Comparison of ENCODE assay signal across 12 mouse cellular contexts in genomic region chr2:32425568-32425967, GRCm38 (mm10). TPM values are rescaled to one million over a fixed set of nuclear protein-coding genes. Genes with fewer than 3 reads are reported as not detected.
A peak's percentile ranks its signal among the peaks of the same experiment; 100 is the strongest.
DNase-seq lines count a peak whose midpoint lies in the region; ATAC-seq and TF ChIP-seq lines count a peak whose summit lies in the region.
"Had no signal": no experiment of that assay in that cellular context is flagged by ENCODE, and none has a peak within 500 bp of the region (broad histone marks: within the 10 kb centered on the region; RNA-seq: fewer than 3 reads in every experiment).

No protein-coding gene starts in this region.

- H3K9me3 ChIP-seq in embryonic facial prominence, embryonic 12.5 days, result no peaks in the 10 kb centered on the region
- H3K9me3 ChIP-seq in embryonic facial prominence, embryonic 10.5 days, result no peaks in the 10 kb centered on the region

- H3K27me3 ChIP-seq in embryonic facial prominence, embryonic 12.5 days, result no peaks in the 10 kb centered on the region
- no peaks in the 10 kb centered on the region for H3K27me3 ChIP-seq in embryonic facial prominence, embryonic 10.5 days (replicated peaks; ENCODE audit: low read depth, poor library complexity, severe bottlenecking)

- H3K4me2 ChIP-seq in embryonic facial prominence, embryonic 12.5 days (replicated peaks), result no peak overlapping the region

- no peak for ATAC-seq in embryonic facial prominence, embryonic 12.5 days (ENCODE audit: insufficient number of reproducible peaks, insufficient read depth, low FRiP score, low TSS enrichment)

- 76% methylated on average over 5 of the region's 5 CpGs for WGBS in embryonic facial prominence, embryonic 12.5 days
- 80% methylated on average over 5 of the region's 5 CpGs for WGBS in embryonic facial prominence, embryonic 10.5 days

- peaks cover 6% of the 10 kb centered on the region; the same call in 1 of the 2 replicates for H3K36me3 ChIP-seq in embryonic facial prominence, embryonic 12.5 days
- H3K36me3 ChIP-seq in embryonic facial prominence, embryonic 10.5 days (replicated peaks), result peaks cover 23% of the 10 kb centered on the region

- no peak for DNase-seq in embryonic facial prominence, embryonic 10.5 days (ENCODE audit: low spot score)
- DNase-seq in layer of hippocampus, adult 2 months (ENCODE audit: low spot score in 2 of 2), result no peak
- no peak for DNase-seq in layer of hippocampus, postnatal 36 days
- DNase-seq in right cerebral cortex, postnatal 25 days, result peak; percentile 36
- no peak for DNase-seq in right cerebral cortex, postnatal 14 days
- DNase-seq in layer of hippocampus, postnatal 14 days (ENCODE audit: low spot score in 2 of 2), result no peak
- DNase-seq in thymus, postnatal 14 days, result no peak
- DNase-seq: cerebellum, postnatal 36 days; kidney, postnatal 14 days had no signal

- H3K4me3 ChIP-seq in embryonic facial prominence, embryonic 12.5 days, result no peak overlapping the region
- H3K4me3 ChIP-seq in embryonic facial prominence, embryonic 10.5 days, result no peak overlapping the region
- H3K4me3 ChIP-seq in layer of hippocampus, adult 2 months, result no peak overlapping the region

- peaks cover 58% of the 10 kb centered on the region for H3K4me1 ChIP-seq in embryonic facial prominence, embryonic 12.5 days
- peaks cover 73% of the 10 kb centered on the region for H3K4me1 ChIP-seq in embryonic facial prominence, embryonic 10.5 days

- TF ChIP-seq CTCF in layer of hippocampus, adult 2 months (conservative IDR thresholded peaks at IDR 0.05), result no peak

- H3K27ac ChIP-seq in embryonic facial prominence, embryonic 12.5 days, result peak overlapping the region; percentile 90; the same call in 1 of the 2 replicates
- no peak overlapping the region; the same call in 1 of the 2 replicates for H3K27ac ChIP-seq in embryonic facial prominence, embryonic 10.5 days (replicated peaks)
- H3K27ac ChIP-seq in layer of hippocampus, adult 2 months, result peak overlapping the region; percentile 15; the same call in 1 of the 2 replicates

- H3K9ac ChIP-seq in embryonic facial prominence, embryonic 12.5 days, result no peak overlapping the region

RNA-seq across cellular contexts. Expression of gene Naif1, which starts 24.7 kb away (rescaled TPM):
- 6.1 and 6.3 TPM in 2 replicates for polyA plus RNA-seq in embryonic facial prominence, embryonic 12.5 days (2016; fragmentation: Nextera tagmentation; extraction: Ambion mirVana)
- 6.4 and 6.8 TPM in 2 replicates for polyA plus RNA-seq in embryonic facial prominence, embryonic 10.5 days (2016; fragmentation: Nextera tagmentation; extraction: Ambion mirVana)
- total RNA-seq in layer of hippocampus, adult 2 months (2021), result 1 to 10 TPM; 4.3 to 4.5 TPM
- 1 to 10 TPM; 4.2 to 4.4 TPM for total RNA-seq in layer of hippocampus, postnatal 36 days (2021)
- total RNA-seq in layer of hippocampus, postnatal 14 days (2021), result 1 to 10 TPM; 3.7 to 4.1 TPM

RNA-seq across cellular contexts. Expression of gene Slc25a25, which starts 25.7 kb away (rescaled TPM):
- 30.2 and 31.5 TPM in 2 replicates for polyA plus RNA-seq in embryonic facial prominence, embryonic 12.5 days (2016; fragmentation: Nextera tagmentation; extraction: Ambion mirVana)
- 29.8 and 31.8 TPM in 2 replicates for polyA plus RNA-seq in embryonic facial prominence, embryonic 10.5 days (2016; fragmentation: Nextera tagmentation; extraction: Ambion mirVana)
- total RNA-seq in layer of hippocampus, adult 2 months (2021), result 10 to 100 TPM; 54.5 to 57.6 TPM
- total RNA-seq in layer of hippocampus, postnatal 36 days (2021), result 10 to 100 TPM; 58.1 to 60.0 TPM
- total RNA-seq in layer of hippocampus, postnatal 14 days (2021), result 10 to 100 TPM; 45.5 to 50.3 TPM

RNA-seq across cellular contexts. Expression of gene Ptges2, which starts 29.9 kb away (rescaled TPM):
- polyA plus RNA-seq in embryonic facial prominence, embryonic 12.5 days (2016; fragmentation: Nextera tagmentation; extraction: Ambion mirVana), result 36.1 and 36.9 TPM in 2 replicates
- polyA plus RNA-seq in embryonic facial prominence, embryonic 10.5 days (2016; fragmentation: Nextera tagmentation; extraction: Ambion mirVana), result 32.2 and 32.5 TPM in 2 replicates
- 10 to 100 TPM; 33.8 to 35.5 TPM for total RNA-seq in layer of hippocampus, adult 2 months (2021)
- total RNA-seq in layer of hippocampus, postnatal 36 days (2021), result 10 to 100 TPM; 37.1 to 37.7 TPM
- total RNA-seq in layer of hippocampus, postnatal 14 days (2021), result 10 to 100 TPM; 36.6 to 40.3 TPM

RNA-seq across cellular contexts. Expression of gene Lcn2, which starts 37.5 kb away (rescaled TPM):
- polyA plus RNA-seq in embryonic facial prominence, embryonic 12.5 days (2016; fragmentation: Nextera tagmentation; extraction: Ambion mirVana), result 1.3 and 1.4 TPM in 2 replicates
- polyA plus RNA-seq in embryonic facial prominence, embryonic 10.5 days (2016; fragmentation: Nextera tagmentation; extraction: Ambion mirVana), result not detected in 2 replicates
- under 1 TPM in 1 of 2 experiments, not detected in 1; 0.69 TPM for total RNA-seq in layer of hippocampus, adult 2 months (2021)
- 10 to 100 TPM in 1 of 2 experiments, under 1 TPM in 1; 0.65 to 13.4 TPM for total RNA-seq in layer of hippocampus, postnatal 36 days (2021)
- 1 to 10 TPM; 2.0 to 2.9 TPM for total RNA-seq in layer of hippocampus, postnatal 14 days (2021)
- total RNA-seq: ES-E14 had no signal
- polyA plus RNA-seq: limb, embryonic 11.5 days had no signal

RNA-seq across cellular contexts. Expression of gene 1110008P14Rik, which starts 43.8 kb away (rescaled TPM):
- polyA plus RNA-seq in embryonic facial prominence, embryonic 12.5 days (2016; fragmentation: Nextera tagmentation; extraction: Ambion mirVana), result 53.9 and 54.6 TPM in 2 replicates
- 35.0 and 39.3 TPM in 2 replicates for polyA plus RNA-seq in embryonic facial prominence, embryonic 10.5 days (2016; fragmentation: Nextera tagmentation; extraction: Ambion mirVana)
- total RNA-seq in layer of hippocampus, adult 2 months (2021), result 100 to 1,000 TPM; 160 to 170 TPM
- total RNA-seq in layer of hippocampus, postnatal 36 days (2021), result 100 to 1,000 TPM; 160 to 170 TPM
- total RNA-seq in layer of hippocampus, postnatal 14 days (2021), result 100 to 1,000 TPM; 181 to 189 TPM
